Mouse (Mus musculus) heart, adult 8-10 months (tissue): ENCODE measurements around the gene Spaca3. TPM values are rescaled to one million over a fixed set of nuclear protein-coding genes. Genes with fewer than 3 reads are reported as not detected.
A peak's percentile ranks its signal among the peaks of the same experiment; 100 is the strongest.

Experiments used
- DNase-seq: peaks from one replicate; pipeline ENCODE4 v3.0.0; 2022; ENCODE audit warnings: low spot score
- total RNA-seq, 4 experiments: library from RNA; stranded (reverse); gene quantifications; 2 replicates each; pipeline ENCODE4 v1.2.4; 2022

Gene Spaca3
- total RNA-seq, 4 experiments from 2014 or later, result not detected

DNA sequence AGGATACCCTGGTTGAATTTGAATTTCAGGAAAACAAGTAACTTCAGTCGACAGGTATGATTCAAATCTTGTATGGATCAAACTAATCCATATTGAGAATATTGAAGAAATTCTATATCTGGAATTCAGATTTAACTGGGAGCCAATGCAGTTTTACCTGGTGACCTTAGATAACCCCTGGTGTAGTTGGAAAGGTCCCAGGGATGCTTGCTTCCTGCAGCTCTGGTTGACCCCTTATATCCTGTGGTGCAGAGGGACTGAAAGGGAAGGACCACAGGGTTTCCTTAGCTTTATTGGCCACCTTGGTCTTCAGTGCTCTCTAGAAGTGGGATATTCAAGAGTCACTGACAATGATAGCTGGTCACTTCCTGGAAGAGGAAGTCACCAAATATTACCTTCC, 9.9 kb downstream of the Spaca3 start:
- DNase-seq, result no peak

DNA sequence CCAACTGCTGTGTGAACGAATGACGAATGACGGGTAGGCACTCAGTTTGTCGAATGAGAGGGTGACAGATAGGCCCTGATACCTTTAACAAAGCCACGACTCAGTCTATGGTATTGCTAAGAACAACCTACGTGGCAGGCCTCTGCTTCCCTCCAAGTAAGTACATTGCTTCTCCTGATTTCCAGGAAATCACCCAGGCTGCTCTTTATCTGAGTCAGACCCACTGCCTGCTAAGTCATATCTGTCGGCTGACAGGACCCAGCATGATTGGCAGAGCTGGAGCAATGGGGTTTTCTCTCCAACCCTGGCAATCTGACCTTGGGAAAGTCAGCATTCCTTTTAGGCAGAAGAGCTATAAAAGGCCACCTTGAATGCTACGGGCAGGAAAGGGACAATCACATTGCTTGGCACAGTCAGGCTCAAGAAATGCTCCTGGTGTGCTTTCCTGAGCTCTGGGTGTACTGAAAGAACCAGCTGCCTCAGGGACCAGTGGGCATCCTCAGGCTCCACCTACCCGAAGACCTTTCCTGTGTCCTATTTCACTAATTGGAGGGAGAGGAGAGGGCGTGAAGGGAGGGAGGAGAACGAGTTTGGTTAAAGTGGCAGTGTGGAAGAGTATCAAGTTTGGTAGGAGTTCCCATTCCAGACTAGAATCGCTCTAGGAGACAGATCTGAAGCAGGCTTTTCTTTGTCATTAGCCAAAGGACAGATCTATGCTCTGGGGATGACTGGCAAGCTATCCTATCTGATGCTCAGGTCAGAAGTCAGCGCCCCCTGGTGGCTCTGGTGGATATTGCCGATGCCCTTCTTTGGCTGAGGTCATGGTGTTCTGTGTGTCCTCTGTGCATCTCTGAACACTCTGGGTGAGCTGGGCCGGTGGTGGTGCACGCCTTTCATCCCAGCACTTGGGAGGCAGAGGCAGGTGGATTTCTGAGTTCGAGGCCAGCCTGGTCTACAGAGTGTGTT, 14.6 kb downstream of the Spaca3 start:
- DNase-seq, result peak; percentile 41

DNA sequence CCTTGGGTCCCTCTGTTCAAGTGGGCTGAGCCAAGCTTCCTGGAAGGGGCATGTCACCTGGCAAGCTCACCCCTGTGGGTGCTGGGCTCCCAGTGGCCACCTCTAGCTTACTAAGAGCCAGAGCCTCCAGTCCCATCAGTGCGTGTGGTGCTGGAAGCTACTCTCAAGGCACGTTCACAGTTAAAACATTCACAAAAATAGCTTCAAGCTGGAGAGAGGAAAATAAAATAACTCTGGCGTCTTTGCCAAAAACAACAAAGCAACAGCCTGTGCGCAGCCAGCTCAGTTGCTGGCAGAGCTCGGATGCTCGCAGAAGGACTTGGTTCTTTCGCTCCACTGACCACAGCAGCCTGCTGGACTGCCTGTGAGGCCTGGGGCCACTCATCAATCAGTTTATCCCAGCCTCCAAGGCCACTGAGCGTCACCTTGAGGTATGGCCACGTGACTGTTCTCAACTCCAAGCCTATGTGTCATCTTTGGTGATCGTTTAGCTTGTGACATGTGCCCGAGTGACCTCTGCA, 19.0 kb downstream of the Spaca3 start:
- peak; percentile 71 for DNase-seq

DNA sequence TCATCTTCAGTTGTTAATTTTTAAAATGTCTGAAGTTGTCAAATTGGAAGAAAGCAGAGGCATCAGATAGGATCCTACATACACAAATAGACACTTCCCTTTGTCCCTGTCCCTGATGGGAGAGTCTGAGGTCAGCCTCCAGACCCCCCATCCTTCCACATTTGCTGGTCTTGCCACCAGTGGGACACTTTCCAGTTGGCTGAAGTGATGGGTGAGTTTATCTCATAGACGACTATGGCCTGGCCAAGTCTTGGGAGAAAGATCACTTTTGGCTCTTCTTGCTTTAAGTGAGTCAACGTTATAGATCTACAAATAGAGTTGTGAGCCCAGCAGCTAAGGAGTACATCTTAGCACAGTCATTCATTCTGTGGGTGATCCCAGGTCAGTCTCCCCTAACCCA, 19.9 kb downstream of the Spaca3 start:
- no peak for DNase-seq

DNA sequence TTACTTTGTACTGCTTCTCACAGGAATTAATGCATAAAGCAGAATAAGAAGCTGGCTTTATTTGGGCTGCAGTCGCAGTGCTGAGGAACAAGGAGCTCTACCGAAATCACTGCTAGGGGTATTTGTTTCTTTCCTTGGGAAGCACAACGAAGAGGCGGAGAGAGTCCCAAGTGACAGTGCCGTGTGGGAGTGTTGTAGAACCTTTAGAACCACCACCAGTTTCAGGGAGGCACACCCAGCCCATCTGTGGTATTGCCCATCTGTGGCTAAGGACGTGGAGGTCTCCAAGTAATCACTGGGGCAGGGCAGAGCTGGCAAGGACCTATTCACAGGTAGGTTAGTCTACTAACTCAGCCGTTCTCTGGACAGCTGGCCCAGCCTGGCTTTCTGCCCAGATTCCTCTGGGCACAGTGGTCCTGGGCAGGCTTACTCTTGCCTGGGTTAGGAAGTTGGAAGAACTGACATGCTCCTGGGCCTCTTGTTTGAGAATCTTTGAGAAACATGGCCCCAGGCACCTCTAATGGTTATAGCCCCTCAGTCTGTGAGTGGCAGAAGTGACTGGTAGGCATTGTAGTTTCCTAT, 24.2 kb downstream of the Spaca3 start:
- no peak for DNase-seq

DNA sequence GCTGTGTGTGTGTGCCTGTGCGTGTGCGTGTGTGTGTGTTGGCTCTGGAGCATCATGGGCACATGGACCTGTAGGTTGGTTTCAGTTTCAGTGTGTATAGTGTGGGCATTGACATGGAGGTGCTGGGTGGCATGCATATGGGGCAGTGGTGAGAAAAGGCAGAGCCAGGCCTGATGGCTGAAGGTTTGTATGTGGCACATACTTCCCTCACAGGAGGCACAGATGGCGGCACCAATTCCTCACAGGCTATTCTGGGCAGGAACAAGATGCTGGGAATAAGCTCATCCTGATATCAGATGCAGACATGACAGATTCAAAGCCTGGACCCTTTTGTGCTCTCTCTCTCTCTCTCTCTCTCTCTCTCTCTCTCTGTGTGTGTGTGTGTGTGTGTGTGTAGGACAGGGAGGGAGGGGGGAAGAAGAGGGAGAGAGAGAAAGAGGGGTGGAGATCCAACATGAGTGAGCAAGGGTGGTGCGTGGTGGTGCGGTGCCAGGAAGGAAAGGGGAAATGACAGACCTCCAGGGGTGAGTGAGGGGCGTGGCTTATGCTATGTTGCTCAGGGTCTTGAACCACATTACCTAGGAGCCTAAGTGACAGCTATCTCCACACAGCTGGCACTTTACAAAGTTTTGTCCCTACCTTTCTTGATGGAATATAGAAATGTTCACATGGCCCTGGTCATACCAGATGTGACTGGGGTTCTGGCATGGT, 26.5 kb downstream of the Spaca3 start:
- DNase-seq, result no peak

DNA sequence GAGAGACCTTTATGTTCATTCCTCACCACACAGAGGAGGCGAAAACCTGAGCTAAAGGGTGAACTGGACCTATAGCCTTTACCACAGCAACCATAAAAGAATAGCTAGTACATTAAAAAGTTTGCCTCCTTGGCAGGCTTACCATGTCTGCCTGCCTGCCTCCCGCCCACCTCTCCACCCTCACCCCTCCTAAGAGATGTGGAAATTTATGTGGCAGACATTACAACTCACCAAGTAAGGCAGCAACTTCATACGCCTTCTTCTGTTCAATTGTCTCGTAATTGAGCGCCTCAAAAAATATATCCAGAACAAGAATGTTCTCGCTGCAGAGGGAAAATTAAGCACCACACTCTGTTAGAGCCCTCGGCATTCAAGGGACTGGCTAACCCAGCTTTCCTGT, 28.2 kb downstream of the Spaca3 start:
- DNase-seq, result no peak

DNA sequence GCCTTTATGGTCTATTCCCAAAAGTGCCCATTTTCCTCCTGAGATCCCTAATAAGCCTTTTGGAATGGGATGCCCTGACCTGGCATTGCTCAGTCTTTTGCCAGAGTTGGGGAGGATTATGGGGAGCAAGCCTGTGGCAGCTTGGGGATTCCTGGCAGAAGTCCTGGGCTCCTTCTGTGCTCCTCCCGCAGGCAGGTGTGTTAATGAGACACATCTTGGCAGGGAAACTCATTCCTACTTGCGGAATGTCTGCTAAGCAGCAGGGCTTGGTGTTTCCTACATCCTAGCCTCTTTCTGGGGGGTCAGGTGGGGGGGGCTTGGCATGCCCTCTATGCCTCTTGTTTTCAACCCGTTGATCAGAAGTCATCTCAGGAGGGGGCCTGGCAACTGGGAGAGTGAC, 28.9 kb downstream of the Spaca3 start:
- DNase-seq, result no peak

DNA sequence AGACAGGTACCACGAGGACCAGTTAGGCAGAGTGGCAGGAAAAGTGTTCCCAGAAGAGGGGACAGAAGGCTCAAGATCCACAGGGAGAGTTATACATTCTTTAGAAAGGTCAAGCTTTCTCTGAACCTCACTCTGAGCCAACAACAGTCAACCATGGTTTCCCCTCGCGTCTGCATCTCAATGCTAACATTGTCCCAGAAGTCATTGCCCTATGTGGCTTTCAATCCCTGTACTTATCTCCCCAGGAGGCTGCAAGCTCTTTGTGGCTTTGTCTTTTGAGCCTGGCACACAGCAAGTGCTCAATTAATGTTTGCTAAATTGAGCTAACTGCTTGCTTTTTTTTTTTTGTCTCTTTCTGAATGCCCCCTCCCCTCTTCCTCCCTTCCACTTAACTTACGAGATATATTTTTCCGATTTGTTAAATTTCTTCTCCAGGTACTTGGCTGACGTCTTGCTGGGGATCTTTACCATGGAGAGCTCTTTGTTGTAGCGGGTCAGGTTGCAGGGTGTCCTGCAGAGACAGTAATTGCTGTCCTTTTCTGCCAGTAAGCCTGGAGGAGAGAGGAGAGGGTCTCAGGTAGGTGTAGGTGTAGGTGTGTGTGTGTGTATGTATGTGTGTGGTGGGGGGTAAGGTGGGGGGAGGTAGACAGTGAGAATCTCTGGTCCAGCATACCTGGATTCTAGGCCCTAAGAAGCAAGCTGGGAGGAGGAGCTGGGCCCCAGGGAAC, 31.3 kb downstream of the Spaca3 start:
- no peak for DNase-seq

DNA sequence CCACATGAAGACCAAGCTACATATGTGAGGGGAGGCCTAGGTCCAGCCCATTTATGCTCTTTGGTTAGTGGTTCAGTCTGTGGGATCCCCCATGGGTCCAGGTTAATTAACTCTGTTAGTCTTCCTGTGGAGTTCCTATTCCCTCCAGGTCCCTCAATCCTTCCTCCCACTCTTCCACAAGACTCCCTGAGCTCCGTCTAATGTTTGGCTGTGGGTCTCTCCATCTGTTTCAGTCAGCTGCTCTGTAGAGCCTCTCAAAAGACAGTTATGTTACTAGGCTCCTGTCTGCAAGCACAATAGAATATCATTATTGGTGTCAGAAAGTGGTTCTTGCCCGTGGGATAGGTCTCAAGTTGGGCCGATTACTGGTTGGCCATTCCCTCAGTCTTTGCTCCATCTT, 37.7 kb downstream of the Spaca3 start:
- DNase-seq, result no peak

DNA sequence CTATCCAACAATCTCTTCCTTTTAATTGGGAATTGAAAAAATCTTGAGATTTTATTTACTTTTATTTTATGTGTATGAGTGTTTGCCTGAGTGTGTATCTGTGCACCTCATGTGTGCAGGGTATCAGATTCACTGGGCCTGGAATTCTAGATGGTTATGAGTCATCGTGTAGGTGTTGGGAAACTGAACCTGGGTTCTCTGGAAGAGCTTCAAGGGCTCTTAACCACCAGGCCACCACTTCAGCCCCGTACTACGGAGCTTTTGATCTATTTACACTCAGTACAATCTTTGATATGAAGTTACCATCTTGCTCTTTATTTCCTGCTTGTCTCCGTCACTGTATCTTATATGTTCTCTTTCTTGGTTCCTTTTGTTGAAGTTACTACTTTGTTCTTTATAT, 42.4 kb downstream of the Spaca3 start:
- no peak for DNase-seq

DNA sequence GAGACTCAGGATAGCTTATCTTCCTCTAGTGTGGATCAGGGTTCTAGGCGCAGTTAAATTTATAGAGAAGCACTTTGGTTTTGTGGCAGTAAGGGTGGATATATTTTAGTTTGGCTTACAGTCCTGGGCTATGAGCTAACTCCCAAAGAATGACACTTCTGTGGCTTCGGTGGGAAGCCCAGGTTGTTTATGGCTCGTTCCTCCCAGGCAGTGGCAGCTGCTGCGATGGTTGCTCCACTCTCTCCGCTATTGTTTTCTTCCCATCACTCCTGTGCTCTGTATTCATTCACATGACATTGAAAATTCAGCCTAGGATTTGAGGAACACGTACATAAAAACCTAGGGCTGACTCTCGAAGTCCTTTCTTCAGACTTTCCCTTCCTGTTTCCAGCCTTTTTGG, 44.5 kb downstream of the Spaca3 start:
- no peak for DNase-seq

DNA sequence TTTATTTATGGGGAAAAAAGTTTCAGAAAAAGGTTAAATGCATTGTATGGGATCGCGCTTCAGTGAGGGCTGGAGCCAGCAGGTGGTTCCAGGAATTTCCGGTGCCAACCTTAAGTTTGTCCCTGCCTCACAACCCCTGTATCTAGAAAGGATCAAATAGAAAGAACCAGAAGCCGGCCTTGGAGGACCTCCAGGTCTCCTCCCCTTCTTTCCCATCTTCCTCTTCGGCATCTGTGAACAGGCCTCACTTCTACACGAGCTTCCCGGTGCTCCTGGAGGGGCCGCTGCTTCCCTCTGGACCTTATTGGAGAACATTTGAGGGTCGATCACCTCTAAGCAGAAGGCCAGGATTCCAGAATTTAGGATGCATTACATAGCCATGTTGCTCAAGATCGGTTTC, 45.3 kb downstream of the Spaca3 start:
- no peak for DNase-seq

DNA sequence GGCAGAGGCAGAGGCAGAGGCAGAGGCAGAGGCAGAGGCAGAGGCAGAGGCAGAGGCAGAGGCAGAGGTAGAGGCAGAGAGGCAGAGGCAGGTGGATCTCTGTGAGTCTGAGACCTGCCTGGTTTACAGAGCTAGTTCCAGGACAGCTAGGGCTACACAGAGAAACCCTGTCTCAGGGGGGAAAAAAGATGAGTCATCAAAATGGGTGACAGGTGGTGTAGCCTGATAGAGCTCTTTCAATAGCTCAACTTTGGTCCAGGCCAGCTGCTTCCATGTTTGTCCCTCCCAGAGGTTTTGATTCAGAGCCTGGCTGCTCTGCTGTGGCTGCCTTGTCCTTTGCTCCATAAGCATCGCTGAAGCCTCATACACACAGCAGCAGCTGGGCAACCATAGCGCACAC, 46.4 kb downstream of the Spaca3 start:
- no peak for DNase-seq

DNA sequence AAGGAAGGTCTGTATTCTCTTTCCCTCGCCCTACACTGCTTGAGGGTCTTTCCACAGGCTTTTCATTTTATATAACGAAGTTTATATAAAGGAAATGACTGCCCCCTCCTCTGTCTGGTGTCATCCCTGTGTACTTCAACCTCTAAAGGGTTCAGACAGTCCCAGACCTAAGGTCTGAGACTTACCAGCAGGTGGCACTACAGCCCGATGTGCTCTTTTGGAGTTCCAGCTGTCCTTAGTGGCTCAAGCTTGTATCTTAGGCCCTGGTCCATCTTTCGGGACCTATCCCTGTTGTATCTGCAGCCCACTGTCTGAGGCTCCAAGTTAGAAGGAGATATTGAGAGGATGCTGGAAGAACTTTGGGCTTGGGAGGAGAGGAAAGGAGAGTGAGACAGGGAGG, 48.3 kb downstream of the Spaca3 start:
- peak; percentile 26 for DNase-seq

DNA sequence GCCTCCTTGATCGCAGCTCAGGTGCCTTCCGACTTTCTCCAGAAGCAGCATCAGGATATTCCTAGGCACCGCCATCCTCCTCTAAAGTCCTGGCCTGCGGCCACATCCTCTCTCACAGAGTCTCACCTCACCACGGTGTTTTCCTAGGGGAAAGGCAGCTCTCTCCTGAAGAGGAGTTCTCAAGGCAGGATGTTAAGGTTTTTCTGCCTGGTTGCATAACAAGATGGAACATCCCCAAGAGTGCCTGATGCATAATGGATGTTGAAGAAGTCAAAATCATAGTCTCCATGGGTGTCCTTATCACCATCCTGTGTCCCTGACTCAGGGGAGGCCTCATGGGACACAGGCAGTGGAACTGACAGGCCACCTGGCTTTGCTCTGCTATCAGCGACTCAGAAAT, 49.7 kb downstream of the Spaca3 start:
- DNase-seq, result no peak

DNA sequence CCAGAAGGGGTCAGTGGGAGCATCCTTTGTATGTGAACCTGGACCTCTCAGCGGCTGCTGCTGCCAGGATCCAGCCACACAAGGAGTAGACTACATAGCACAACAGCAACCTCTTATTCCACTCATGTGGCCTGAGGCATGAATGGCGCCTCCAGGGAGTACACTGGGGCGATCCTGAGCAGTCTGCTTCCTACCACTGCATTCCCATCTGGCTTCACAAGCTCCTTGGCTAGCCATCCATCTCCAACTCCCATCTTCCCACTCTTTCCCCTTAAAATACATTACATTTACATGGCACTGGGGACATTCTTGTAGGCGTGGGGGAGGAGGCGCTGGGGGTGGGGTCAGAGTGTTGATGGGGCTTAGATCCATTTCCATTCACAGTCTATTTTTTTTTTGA, 54.6 kb downstream of the Spaca3 start:
- no peak for DNase-seq

DNA sequence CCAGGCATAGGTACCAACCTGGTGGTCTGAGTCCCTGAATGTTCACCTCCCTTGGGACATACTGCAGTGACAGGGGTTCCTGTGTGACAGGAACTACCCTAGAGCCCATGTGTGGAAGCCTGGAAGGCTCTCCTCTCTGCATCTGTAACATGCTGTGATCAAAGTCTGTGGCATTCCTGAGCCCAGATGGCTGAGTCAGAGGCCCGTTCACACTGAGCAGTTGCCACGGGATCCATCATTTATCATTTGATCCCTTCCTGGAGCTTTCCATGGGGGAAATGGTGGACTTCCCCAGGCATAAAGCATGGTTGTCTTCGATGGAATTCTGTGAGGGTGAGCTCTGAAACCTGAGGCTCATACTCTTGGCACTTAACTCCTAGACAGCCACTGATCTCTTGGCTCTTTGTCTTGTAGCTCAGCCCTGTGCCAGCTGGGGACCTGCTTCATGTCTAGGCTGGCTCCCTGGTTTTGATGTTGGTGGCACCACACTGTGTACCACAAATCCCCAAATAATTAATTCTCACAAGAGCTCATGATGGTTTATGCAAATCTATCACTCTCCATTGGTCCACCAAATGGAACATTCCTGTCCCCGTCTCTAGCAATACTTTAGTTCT, 55.4 kb downstream of the Spaca3 start:
- no peak for DNase-seq
